Mouse (Mus musculus) c-Kit-positive CD71-positive TER-119-positive erythroid progenitor cells, embryonic 14.5 days (primary cell): ENCODE data around the gene Tbc1d10a.
A peak's percentile ranks its signal among the peaks of the same experiment; 100 is the strongest.

Experiments used
- DNase-seq: peaks from one replicate; pipeline ENCODE4 v3.0.0-alpha.2; 2013; ENCODE audit warnings: low spot score

Gene Tbc1d10a

GRCm38 (mm10) chr11:4237389-4237912 is 50.9 kb downstream of the Tbc1d10a start:
- DNase-seq: no peak

DNA sequence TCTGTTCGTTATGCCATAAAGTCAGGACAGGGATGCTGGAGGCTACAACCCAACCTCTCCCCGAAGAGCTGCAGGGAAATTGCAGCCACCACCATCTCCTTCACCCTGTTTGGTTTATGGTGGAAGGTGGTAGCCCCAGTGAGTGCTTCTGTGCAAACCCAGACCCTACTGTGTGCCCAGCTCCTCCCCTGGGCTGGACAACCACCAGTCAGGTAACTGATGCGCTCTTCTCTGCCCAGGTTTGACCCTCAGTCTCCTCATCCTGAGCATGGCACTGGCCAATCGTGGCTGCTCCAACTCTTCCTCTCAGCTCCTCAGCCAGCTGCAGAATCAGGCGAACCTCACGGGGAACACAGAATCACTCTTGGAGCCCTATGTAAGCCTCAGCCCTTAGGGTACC is 51.6 kb downstream of the Tbc1d10a start:
- DNase-seq: no peak

DNA sequence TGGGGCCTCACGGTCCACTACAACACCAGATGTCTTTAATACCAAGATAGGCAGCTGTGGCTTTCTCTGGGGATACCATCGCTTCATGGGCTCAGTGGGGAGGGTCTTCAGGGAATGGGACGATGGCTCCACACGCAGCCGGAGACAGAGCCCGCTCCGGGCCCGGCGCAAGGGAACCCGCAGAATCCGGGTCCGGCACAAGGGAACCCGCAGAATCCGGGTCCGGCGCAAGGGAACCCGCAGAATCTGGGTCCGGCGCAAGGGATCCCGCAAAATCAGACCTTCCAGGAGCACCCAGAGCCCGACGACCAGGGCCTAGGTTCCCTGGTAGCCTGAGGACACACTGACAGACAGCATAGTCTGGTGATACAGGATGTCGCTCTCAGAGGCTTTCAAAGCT is 53.1 kb downstream of the Tbc1d10a start:
- DNase-seq: no peak

DNA sequence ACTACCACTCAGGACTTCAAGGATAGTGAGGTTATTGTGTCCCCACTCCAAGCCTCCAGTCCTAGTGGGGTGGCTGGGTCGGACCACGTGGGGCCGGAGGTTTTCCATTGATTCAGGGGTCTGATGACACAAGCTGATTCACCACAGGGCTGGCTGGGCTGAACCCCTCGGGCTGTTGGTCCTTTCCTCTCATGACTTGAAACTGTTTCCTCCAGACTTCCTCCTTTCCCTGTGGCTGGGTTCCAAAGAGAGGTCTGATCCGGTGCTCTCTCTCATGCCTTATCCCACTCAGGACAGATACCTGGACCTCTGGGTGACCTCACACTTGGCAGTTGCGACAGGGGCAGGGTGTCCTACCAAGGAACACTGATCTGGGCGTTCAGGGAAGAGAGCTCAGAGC is 53.6 kb downstream of the Tbc1d10a start:
- DNase-seq: no peak

DNA sequence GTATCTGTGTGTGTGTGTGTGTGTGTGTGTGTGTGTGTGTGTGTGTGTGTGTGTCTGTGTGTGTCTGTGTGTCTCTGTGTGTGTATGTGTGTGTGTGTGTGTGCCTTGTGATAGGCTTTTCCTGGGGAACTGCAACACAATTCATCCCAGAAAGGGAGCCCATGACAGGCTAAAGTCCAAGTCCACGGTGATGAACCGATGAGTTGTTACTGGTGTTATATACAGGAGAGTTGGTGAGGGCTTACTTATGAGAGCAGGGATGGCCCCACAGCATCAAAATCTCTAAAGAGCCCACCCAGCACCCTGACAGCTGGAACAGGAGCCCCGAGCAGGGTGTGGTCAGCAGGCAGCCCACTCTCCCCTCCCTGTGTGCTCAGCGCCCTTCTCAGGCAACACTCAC is 54.6 kb downstream of the Tbc1d10a start:
- no peak for DNase-seq

DNA sequence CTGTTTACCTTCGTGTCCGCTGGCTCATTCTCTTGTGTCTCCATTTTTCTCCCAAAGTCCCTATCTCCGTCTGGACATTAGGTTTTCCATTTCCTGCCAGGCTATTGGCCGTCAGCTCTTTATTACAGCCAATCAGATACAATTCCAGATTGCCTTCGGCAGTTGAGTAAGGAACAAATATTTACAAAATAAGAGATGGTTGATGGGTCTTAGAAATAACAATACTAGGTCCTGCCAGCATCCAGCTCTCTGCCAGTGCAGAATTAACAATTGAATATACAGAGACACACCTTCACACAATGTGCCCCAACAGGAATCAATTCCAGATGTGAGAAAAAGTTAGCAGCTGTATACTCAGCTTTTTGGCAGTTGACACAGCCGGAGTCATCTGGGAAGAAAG is 59.5 kb downstream of the Tbc1d10a start:
- DNase-seq: no peak

DNA sequence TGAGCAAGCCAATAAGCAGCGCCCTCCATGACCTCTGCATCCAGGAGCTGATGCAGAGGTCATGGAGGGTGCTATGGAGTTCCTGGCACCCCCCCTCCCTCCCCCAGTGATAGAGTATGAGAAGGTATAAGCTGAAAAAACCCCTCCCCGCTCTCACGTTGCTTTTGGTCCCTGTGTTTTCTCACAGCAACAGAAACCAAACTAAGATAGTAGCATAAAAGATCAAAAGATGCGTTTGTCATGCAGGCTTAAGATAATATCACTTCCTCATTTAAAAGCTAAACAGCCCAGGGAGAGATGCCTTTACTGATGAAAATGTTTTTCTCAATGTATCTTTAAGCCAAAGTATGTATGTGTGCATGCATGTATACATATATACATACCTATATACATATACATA is 60.0 kb downstream of the Tbc1d10a start:
- no peak for DNase-seq

DNA sequence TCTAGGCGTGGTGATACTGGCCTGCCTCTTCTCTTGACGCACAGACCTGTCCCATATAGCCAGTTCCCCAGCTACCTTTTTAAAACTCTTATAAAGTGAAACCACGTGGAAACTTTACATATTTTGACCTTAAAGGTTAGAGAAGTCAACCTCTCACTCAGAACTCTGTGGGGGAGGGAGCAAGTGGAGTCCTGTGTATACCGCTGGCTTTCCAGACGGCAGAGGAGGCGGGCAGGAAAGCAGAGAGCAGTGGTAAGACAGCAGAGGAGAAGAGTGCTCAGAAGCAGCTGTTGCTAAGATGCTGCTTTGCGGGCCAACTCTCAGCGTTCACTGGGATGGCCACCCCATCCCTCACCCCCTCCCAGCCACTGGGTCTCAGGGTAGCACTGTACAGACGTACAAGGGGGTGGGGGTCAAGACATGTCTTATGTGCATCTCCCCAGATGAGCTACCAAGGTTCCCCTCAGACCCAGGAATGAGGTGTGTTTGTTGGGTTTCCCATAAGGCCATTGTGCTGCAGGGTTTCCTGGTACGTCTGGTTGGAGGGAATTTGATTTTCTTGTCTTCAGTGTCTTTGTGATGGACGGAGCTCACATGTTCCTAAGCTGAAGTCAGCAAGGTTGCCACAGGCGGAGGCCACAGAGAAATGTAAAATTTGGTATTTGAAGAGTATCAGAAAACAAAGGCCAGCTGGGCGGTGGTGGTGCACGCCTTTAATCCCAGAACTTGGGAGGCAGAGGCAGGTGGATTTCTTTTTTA is 60.8 kb downstream of the Tbc1d10a start:
- DNase-seq: no peak

DNA sequence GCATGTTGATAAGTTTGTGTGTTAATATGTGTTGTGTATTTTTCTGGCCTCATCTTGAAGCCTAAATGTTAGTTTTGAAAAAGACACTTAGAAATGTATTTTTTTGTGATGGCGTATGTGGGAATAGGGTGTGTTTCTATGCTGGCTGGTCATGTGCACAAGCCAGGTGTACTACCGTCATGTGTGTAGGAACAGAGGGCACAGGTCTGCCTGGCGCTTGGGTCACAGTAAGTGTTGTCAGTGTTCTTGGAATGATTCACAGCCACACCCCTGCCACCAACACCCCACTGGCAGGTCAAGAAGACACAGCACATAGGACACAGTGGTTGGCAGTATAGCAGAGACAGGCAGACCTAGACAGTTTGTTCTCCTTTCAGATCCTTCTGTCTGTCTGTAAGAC is 62.6 kb downstream of the Tbc1d10a start:
- DNase-seq: no peak

GRCm38 (mm10) chr11:4250290-4250689 is 63.7 kb downstream of the Tbc1d10a start:
- DNase-seq: no peak

- no peak for DNase-seq
Measured at GRCm38 (mm10) chr11:4251376-4251775, 64.8 kb downstream of the Tbc1d10a start.

DNA sequence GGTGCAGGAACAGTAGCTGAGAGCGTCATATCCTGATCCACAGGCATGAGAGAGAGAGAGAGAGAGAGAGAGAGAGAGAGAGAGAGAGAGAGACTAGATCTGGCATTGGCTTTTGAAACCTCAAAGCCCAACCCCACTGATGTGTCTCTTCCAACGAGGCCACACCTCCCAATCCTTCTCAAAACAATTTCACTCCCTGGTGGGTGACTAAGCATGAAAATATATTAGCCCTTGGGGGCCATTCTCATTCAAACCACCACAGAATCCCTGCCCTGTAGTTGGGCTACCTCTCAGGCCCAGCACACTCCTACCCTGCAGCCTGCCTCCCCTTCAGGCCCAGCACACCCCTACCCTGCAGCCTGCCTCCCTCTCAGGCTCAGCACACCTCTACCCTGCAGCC is 66.3 kb downstream of the Tbc1d10a start:
- no peak for DNase-seq

- DNase-seq: no peak
Measured at GRCm38 (mm10) chr11:4256846-4257607, 70.4 kb downstream of the Tbc1d10a start, which contains the start of gene Lif. TSS of gene Lif (plus strand) at chr11:4257557.

- DNase-seq: no peak
Measured at GRCm38 (mm10) chr11:4257756-4258155, 71.2 kb downstream of the Tbc1d10a start.

- peak; percentile 80 for DNase-seq
Measured at GRCm38 (mm10) chr11:4258657-4259082, 72.1 kb downstream of the Tbc1d10a start.

GRCm38 (mm10) chr11:4260463-4261187 is 74.0 kb downstream of the Tbc1d10a start:
- DNase-seq: no peak

GRCm38 (mm10) chr11:4261188-4261494 is 74.6 kb downstream of the Tbc1d10a start:
- DNase-seq: peak; percentile 58

- no peak for DNase-seq
Measured at GRCm38 (mm10) chr11:4261969-4262368, 75.4 kb downstream of the Tbc1d10a start.

- DNase-seq: no peak
Measured at GRCm38 (mm10) chr11:4262847-4263246, 76.3 kb downstream of the Tbc1d10a start.

GRCm38 (mm10) chr11:4263296-4263695 is 76.7 kb downstream of the Tbc1d10a start:
- DNase-seq: no peak

GRCm38 (mm10) chr11:4264066-4264465 is 77.5 kb downstream of the Tbc1d10a start:
- DNase-seq: no peak
